Mouse (Mus musculus) myocyte (in vitro differentiated cells): Measurements from ENCODE around the gene Egflam.

ENCODE experiments used
- MYOD1 ChIP-seq, 3 experiments: IDR thresholded peaks; one replicate each; pipeline ENCODE4 v1.6.1; 2011; ENCODE audit warnings: control low read depth in 2 of 3, low read depth in 2 of 3, mild to moderate bottlenecking in 2 of 3, moderate library complexity in 1 of 3; ENCODE audit not compliant: insufficient read length in 2 of 3, control insufficient read depth in 1 of 3
- MYOG ChIP-seq, 3 experiments: IDR thresholded peaks; one replicate each; pipeline ENCODE4 v1.6.1; 2011; ENCODE audit warnings: control low read depth in 2 of 3, low read depth in 2 of 3, mild to moderate bottlenecking in 2 of 3; ENCODE audit not compliant: insufficient read length in 2 of 3, control insufficient read depth in 1 of 3, insufficient read depth in 1 of 3
- POLR2A ChIP-seq: IDR thresholded peaks from one replicate; pipeline ENCODE4 v1.6.1; 2011; ENCODE audit warnings: low read depth, mild to moderate bottlenecking, control low read depth, moderate library complexity; ENCODE audit not compliant: insufficient read length
- POLR2AphosphoS2 ChIP-seq: IDR thresholded peaks from one replicate; pipeline ENCODE4 v1.6.1; 2011; ENCODE audit warnings: low read depth, control low read depth; ENCODE audit not compliant: insufficient read length
- REST ChIP-seq: IDR thresholded peaks from one replicate; pipeline ENCODE4 v1.6.1; 2011; ENCODE audit warnings: mild to moderate bottlenecking, control low read depth, moderate library complexity; ENCODE audit not compliant: insufficient read depth, insufficient read length
- SRF ChIP-seq: IDR thresholded peaks from one replicate; pipeline ENCODE4 v1.6.1; 2011; ENCODE audit warnings: low read depth; ENCODE audit not compliant: control insufficient read depth, insufficient read length
- TCF12 ChIP-seq: IDR thresholded peaks from one replicate; pipeline ENCODE4 v1.6.1; 2011; ENCODE audit warnings: mild to moderate bottlenecking, control low read depth; ENCODE audit not compliant: poor library complexity, insufficient read depth, severe bottlenecking
- TCF3 ChIP-seq: IDR thresholded peaks from one replicate; pipeline ENCODE4 v1.6.1; 2011; ENCODE audit warnings: low read depth, control low read depth; ENCODE audit not compliant: insufficient read length
- USF1 ChIP-seq: IDR thresholded peaks from one replicate; pipeline ENCODE4 v1.6.1; 2011; ENCODE audit warnings: low read depth, mild to moderate bottlenecking, control low read depth, moderate library complexity

DNA sequence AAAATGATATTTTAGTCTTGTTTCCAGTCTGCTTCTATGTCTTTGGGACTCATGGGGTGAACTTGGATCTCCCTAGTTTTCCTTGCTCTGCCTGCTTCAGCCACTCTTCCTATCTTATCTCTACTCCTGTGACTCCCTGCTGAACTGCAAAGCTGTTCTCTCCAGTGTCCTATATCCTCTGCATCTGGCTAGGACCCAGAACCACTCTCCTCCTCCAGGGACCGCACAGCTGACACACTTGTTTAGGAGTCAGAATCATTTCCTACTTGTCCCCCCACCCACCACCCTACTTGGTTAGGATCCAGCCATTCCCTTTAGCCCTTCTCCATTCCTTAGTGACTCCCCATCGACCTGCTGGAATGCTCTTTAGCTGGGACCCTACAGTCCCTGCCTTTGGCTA is 26.1 kb upstream of the Egflam start:
- TF ChIP-seq POLR2A (no peak), SRF (no peak), USF1 (no peak), POLR2AphosphoS2 (no peak), MYOG (IDR thresholded peaks at IDR 0.05; ENCODE audit: control insufficient read depth in 1 of 3, insufficient read depth in 1 of 3, insufficient read length in 2 of 3, low read depth in 2 of 3) (no peak), TCF12 (no peak), REST (no peak), MYOD1 (IDR thresholded peaks at IDR 0.05; ENCODE audit: control insufficient read depth in 1 of 3, insufficient read length in 2 of 3, low read depth in 2 of 3) (no peak), TCF3 (no peak)
